In the genomic region with DNA sequence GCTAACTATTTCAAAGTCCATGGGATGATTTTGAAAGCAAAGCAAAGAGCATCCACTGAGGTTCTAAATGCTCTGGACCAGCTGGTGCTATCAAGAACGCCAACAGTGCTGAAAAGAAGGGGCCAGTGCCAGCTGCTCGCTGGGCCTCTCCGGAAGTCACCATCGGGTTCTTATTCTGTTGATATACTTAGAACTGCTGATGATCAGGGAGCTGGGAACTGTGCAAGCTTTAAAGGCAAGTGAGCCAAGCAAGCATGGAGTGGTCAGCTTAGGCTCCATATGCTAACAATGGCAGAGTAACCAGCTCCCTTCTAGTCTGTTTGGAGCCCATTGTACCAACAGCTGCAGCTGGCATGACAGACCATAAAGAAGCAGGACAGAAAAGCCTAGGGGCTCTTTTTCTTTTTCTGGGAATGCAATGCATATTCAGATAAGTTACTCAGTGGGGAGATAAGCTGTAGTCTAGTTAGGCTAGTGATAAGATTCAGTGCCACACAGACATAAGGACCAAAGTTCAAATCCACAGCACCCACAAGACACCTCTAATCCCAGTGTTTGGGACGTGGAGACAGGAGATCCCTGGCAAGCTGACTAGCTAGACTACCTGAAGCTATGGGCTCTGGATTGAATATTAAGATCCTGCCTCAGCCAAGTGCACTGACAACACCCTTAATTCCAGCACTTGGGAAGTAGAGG, we compare ENCODE assay signal across 14 mouse cellular contexts.
DNase-seq lines count a peak whose midpoint lies in the region; ATAC-seq and TF ChIP-seq lines count a peak whose summit lies in the region.
"Had no signal": no experiment of that assay in that cellular context is flagged by ENCODE, and none has a peak within 500 bp of the region (broad histone marks: within the 10 kb centered on the region; RNA-seq: fewer than 3 reads in every experiment).

No protein-coding gene starts in this region.

- WGBS in neural tube, embryonic 13.5 days: 63% methylated on average over 5 of the region's 5 CpGs

- no peak overlapping the region for H3K9ac ChIP-seq in neural tube, embryonic 13.5 days
- H3K9ac ChIP-seq: heart, embryonic 13.5 days; stomach, embryonic 15.5 days had no signal

- TF ChIP-seq CTCF in layer of hippocampus, adult 2 months (conservative IDR thresholded peaks at IDR 0.05): no peak

- H3K27ac ChIP-seq in layer of hippocampus, adult 2 months: peak overlapping the region; percentile 77
- H3K27ac ChIP-seq in neural tube, embryonic 13.5 days (replicated peaks): peak overlapping the region; percentile 90
- H3K27ac ChIP-seq: heart, embryonic 13.5 days; stomach, embryonic 15.5 days had no signal

- no peaks in the 10 kb centered on the region for H3K27me3 ChIP-seq in neural tube, embryonic 13.5 days
- H3K27me3 ChIP-seq: CH12.LX; heart, embryonic 13.5 days; Patski; stomach, embryonic 15.5 days had no signal

- no peak for DNase-seq in layer of hippocampus, adult 2 months (ENCODE audit: low spot score in 2 of 2)
- no peak for DNase-seq in layer of hippocampus, postnatal 36 days
- DNase-seq in cerebellum, adult 8-10 months: peak; percentile 34
- peak; percentile 47 to 57 for DNase-seq in cerebellum, postnatal 25 days
- no peak for DNase-seq in retina, postnatal 1 day
- DNase-seq in MN1 (ENCODE audit: low spot score): no peak
- DNase-seq: gastrocnemius, postnatal 36 days; kidney, postnatal 14 days had no signal

- no peaks in the 10 kb centered on the region for H3K36me3 ChIP-seq in neural tube, embryonic 13.5 days
- H3K36me3 ChIP-seq: heart, embryonic 13.5 days; stomach, embryonic 15.5 days had no signal

- no peak overlapping the region for H3K4me2 ChIP-seq in neural tube, embryonic 13.5 days
- H3K4me2 ChIP-seq: heart, embryonic 13.5 days; stomach, embryonic 15.5 days had no signal

- H3K4me3 ChIP-seq in layer of hippocampus, adult 2 months: no peak overlapping the region
- H3K4me3 ChIP-seq in neural tube, embryonic 13.5 days: no peak overlapping the region
- H3K4me3 ChIP-seq: heart, embryonic 13.5 days; stomach, embryonic 15.5 days had no signal

- H3K4me1 ChIP-seq in neural tube, embryonic 13.5 days (replicated peaks): peaks cover 96% of the 10 kb centered on the region
- H3K4me1 ChIP-seq: stomach, embryonic 15.5 days had no signal

- no peaks in the 10 kb centered on the region for H3K9me3 ChIP-seq in neural tube, embryonic 13.5 days
- H3K9me3 ChIP-seq: heart, embryonic 13.5 days; stomach, embryonic 15.5 days had no signal

- no peak for ATAC-seq in neural tube, embryonic 13.5 days (ENCODE audit: low read depth)
- ATAC-seq: inflammation-experienced regulatory T-cells, adult 6 months; Patski had no signal

Comparison
In these comparisons a context has a peak if more than half of its experiments do, and no peak if none do; other contexts are left out.
1. DNase-seq: peak in cerebellum, adult 8-10 months (single experiment) and cerebellum, postnatal 25 days (2 of 2); none in layer of hippocampus, adult 2 months (0 of 2), layer of hippocampus, postnatal 36 days (0 of 2), retina, postnatal 1 day (single experiment) and MN1 (single experiment).